Mouse (Mus musculus) lung, embryonic 14.5 days (tissue): ENCODE data around the gene 9330182L06Rik. TPM values are rescaled to one million over a fixed set of nuclear protein-coding genes. Genes with fewer than 3 reads are reported as not detected.

Experiments
- ATAC-seq: fragments of 200-750 bp; cut with Nextera tagmentation; 2 replicates; pipeline ENCODE4 v1.8.0; 2017; ENCODE audit warnings: mild to moderate bottlenecking, moderate TSS enrichment, moderate library complexity; ENCODE audit not compliant: insufficient read depth
- DNase-seq: peaks from one replicate; pipeline ENCODE4 v3.0.0-alpha.2; 2015
- H3K27ac ChIP-seq: fragments of 300-500 bp; sonication (generic); 2 replicates; pipeline ENCODE4 v1.5.1; 2014; ENCODE audit warnings: low read depth, mild to moderate bottlenecking, moderate library complexity
- H3K27me3 ChIP-seq: fragments of 300-500 bp; sonication (generic); 2 replicates; pipeline ENCODE4 v1.6.1; 2014; ENCODE audit warnings: low read length, control low read depth; ENCODE audit not compliant: insufficient read depth
- H3K36me3 ChIP-seq: fragments of 300-500 bp; sonication (generic); 2 replicates; pipeline ENCODE4 v1.6.1; 2014; ENCODE audit warnings: control low read depth; ENCODE audit not compliant: insufficient read depth
- H3K4me1 ChIP-seq: fragments of 300-500 bp; sonication (generic); 2 replicates; pipeline ENCODE4 v1.6.1; 2014; ENCODE audit warnings: antibody characterized with exemption, control low read depth; ENCODE audit not compliant: insufficient read depth
- H3K4me2 ChIP-seq: fragments of 300-500 bp; sonication (generic); 2 replicates; pipeline ENCODE4 v1.6.1; 2014; ENCODE audit warnings: mild to moderate bottlenecking
- H3K4me3 ChIP-seq: fragments of 300-500 bp; sonication (generic); 2 replicates; pipeline ENCODE4 v1.5.1; 2014; ENCODE audit warnings: low read depth, low read length
- H3K9ac ChIP-seq: fragments of 300-500 bp; sonication (generic); 2 replicates; pipeline ENCODE4 v1.6.1; 2014
- H3K9me3 ChIP-seq: fragments of 300-500 bp; sonication (generic); 2 replicates; pipeline ENCODE4 v1.6.1; 2016; ENCODE audit warnings: low read depth, low read length, control low read depth
- CTCF ChIP-seq: IDR thresholded peaks from 2 replicates; pipeline ENCODE4 v1.5.1; 2016; ENCODE audit warnings: antibody characterized with exemption, low read depth
- WGBS: fragments of 180-500 bp; shearing (Covaris S2); extraction: QIAGEN DNeasy Blood & Tissue Kit; methylation state at CpG from one replicate; pipeline ENCODE4 v1.1.7; 2014; 5-methylcytosine and 5-hydroxymethylcytosine counted together
- polyA plus RNA-seq: library from polyadenylated mRNA; unstranded; fragments of >200 nt; fragmentation: Nextera tagmentation; extraction: Ambion mirVana; gene quantifications from 2 replicates; pipeline ENCODE4 v1.2.1, GENCODE M21; 2014

The 9330182L06Rik gene
- polyA plus RNA-seq, 1 experiment from 2014 or later = 2.0 TPM

GRCm38 (mm10) chr5:9446146-9446545, 180.2 kb downstream of the 9330182L06Rik start:
- Histone ChIP-seq H3K36me3 (no peaks in the 10 kb centered on the region), H3K4me1 (no peaks in the 10 kb centered on the region), H3K4me3 (no peak overlapping the region), H3K9me3 (no peaks in the 10 kb centered on the region), H3K27ac (no peak overlapping the region), H3K9ac (no peak overlapping the region), H3K4me2 (no peak overlapping the region), H3K27me3 (no peaks in the 10 kb centered on the region)
- no peak for TF ChIP-seq CTCF
- DNase-seq = peak; percentile 77
- 5% methylated on average over 1 of the region's 1 CpGs for WGBS
- ATAC-seq = no peak

GRCm38 (mm10) chr5:9448931-9449330, 183.0 kb downstream of the 9330182L06Rik start:
- Histone ChIP-seq H3K27ac (no peak overlapping the region), H3K9ac (no peak overlapping the region), H3K27me3 (no peaks in the 10 kb centered on the region), H3K36me3 (no peaks in the 10 kb centered on the region), H3K4me1 (no peaks in the 10 kb centered on the region), H3K4me3 (no peak overlapping the region), H3K4me2 (no peak overlapping the region), H3K9me3 (no peaks in the 10 kb centered on the region)
- DNase-seq = no peak
- WGBS = 77% methylated on average over 6 of the region's 6 CpGs
- no peak for ATAC-seq
- TF ChIP-seq CTCF = no peak

- Histone ChIP-seq H3K9me3 (no peaks in the 10 kb centered on the region), H3K4me3 (no peak overlapping the region), H3K4me1 (no peaks in the 10 kb centered on the region), H3K27ac (no peak overlapping the region), H3K4me2 (no peak overlapping the region), H3K27me3 (no peaks in the 10 kb centered on the region), H3K36me3 (no peaks in the 10 kb centered on the region), H3K9ac (no peak overlapping the region)
- ATAC-seq = no peak
- no peak for TF ChIP-seq CTCF
- 73% methylated on average over 5 of the region's 5 CpGs for WGBS
- DNase-seq = peak; percentile 7
These were observed 183.7 kb downstream of the 9330182L06Rik start for GRCm38 (mm10) chr5:9449570-9449969.

- 87% methylated on average over 2 of the region's 2 CpGs for WGBS
- Histone ChIP-seq H3K27me3 (no peaks in the 10 kb centered on the region), H3K9ac (no peak overlapping the region), H3K9me3 (no peaks in the 10 kb centered on the region), H3K36me3 (no peaks in the 10 kb centered on the region), H3K4me3 (no peak overlapping the region), H3K4me1 (no peaks in the 10 kb centered on the region), H3K27ac (no peak overlapping the region), H3K4me2 (no peak overlapping the region)
- TF ChIP-seq CTCF = no peak
- DNase-seq (no peak), ATAC-seq (no peak)
These were observed 187.4 kb downstream of the 9330182L06Rik start for GRCm38 (mm10) chr5:9453298-9453697.

- 48% methylated on average over 3 of the region's 3 CpGs for WGBS
- Histone ChIP-seq H3K27ac (no peak overlapping the region), H3K4me3 (no peak overlapping the region), H3K4me2 (no peak overlapping the region), H3K36me3 (no peaks in the 10 kb centered on the region), H3K27me3 (no peaks in the 10 kb centered on the region), H3K9me3 (no peaks in the 10 kb centered on the region), H3K9ac (no peak overlapping the region), H3K4me1 (no peaks in the 10 kb centered on the region)
- ATAC-seq (no peak), DNase-seq (no peak)
- TF ChIP-seq CTCF = no peak
These were observed 211.7 kb downstream of the 9330182L06Rik start for GRCm38 (mm10) chr5:9477587-9477986.

- Histone ChIP-seq H3K9ac (no peak overlapping the region), H3K9me3 (no peaks in the 10 kb centered on the region), H3K27ac (no peak overlapping the region), H3K4me1 (no peaks in the 10 kb centered on the region), H3K27me3 (no peaks in the 10 kb centered on the region), H3K4me2 (no peak overlapping the region), H3K4me3 (no peak overlapping the region), H3K36me3 (no peaks in the 10 kb centered on the region)
- no peak for TF ChIP-seq CTCF
- ATAC-seq = no peak
- DNase-seq = no peak
- WGBS = 28% methylated on average over 5 of the region's 5 CpGs
These were observed 229.5 kb downstream of the 9330182L06Rik start for GRCm38 (mm10) chr5:9495456-9495855.

GRCm38 (mm10) chr5:9497235-9497634, 231.3 kb downstream of the 9330182L06Rik start:
- Histone ChIP-seq H3K27ac (no peak overlapping the region), H3K4me3 (no peak overlapping the region), H3K4me1 (no peaks in the 10 kb centered on the region), H3K9ac (no peak overlapping the region), H3K27me3 (no peaks in the 10 kb centered on the region), H3K9me3 (no peaks in the 10 kb centered on the region), H3K4me2 (no peak overlapping the region), H3K36me3 (no peaks in the 10 kb centered on the region)
- TF ChIP-seq CTCF = no peak
- no peak for ATAC-seq
- WGBS = 73% methylated on average over 4 of the region's 4 CpGs
- DNase-seq = no peak

- no peak overlapping the region for H3K9ac ChIP-seq
- 94% methylated on average over 1 of the region's 1 CpGs for WGBS
- no peak overlapping the region for H3K4me2 ChIP-seq
- TF ChIP-seq CTCF = no peak
- ATAC-seq = no peak
- no peak overlapping the region for H3K4me3 ChIP-seq
- no peaks in the 10 kb centered on the region for H3K9me3 ChIP-seq
- no peaks in the 10 kb centered on the region for H3K36me3 ChIP-seq
- DNase-seq = no peak
- H3K4me1 ChIP-seq = no peaks in the 10 kb centered on the region
- H3K27me3 ChIP-seq = no peaks in the 10 kb centered on the region
- H3K27ac ChIP-seq = no peak overlapping the region
These were observed 245.1 kb downstream of the 9330182L06Rik start for GRCm38 (mm10) chr5:9511027-9511426.
